15 mouse cellular contexts compared by ENCODE assay signal in the genomic region with DNA sequence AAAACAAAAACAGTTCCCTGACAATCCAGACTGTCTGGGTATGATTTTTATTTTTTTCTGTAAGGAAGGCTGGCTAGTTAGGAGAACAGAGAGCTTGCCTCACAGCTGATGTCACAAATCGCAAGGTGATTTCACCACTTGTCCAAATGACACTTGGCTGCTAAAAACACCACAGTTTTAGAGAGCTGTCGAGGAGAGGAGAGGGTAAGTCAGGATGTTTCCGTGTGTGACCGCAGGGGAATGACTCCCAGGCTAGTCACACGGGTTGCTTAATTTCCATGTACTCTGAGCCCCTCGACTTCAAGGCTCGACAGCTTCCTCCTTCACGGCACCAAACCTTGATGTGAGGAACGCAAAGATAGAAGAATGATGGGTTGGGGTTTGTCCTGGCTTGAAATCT. TPM values are rescaled to one million over a fixed set of nuclear protein-coding genes. Genes with fewer than 3 reads are reported as not detected.
DNase-seq lines count a peak whose midpoint lies in the region; ATAC-seq lines count a peak whose summit lies in the region.
"Had no signal": no experiment of that assay in that cellular context is flagged by ENCODE, and none has a peak within 500 bp of the region (broad histone marks: within the 10 kb centered on the region; RNA-seq: fewer than 3 reads in every experiment).

No protein-coding gene starts in this region.

- no peaks in the 10 kb centered on the region for H3K36me3 ChIP-seq in heart, embryonic 10.5 days
- no peaks in the 10 kb centered on the region for H3K36me3 ChIP-seq in heart, embryonic 11.5 days (ENCODE audit: control insufficient read depth, insufficient read depth, low read length)
- no peaks in the 10 kb centered on the region for H3K36me3 ChIP-seq in limb, embryonic 12.5 days

- H3K4me2 ChIP-seq in heart, embryonic 11.5 days = no peak overlapping the region
- H3K4me2 ChIP-seq in limb, embryonic 12.5 days = 0 out of 2 replicates have a peak overlapping the region, but pooled peaks have one; percentile 7

- WGBS in heart, embryonic 10.5 days = 62% methylated on average over 9 of the region's 9 CpGs
- 62% methylated on average over 9 of the region's 9 CpGs for WGBS in heart, embryonic 11.5 days (ENCODE audit: insufficient replicate concordance)
- WGBS in limb, embryonic 12.5 days = 66% methylated on average over 9 of the region's 9 CpGs

- no peaks in the 10 kb centered on the region for H3K9me3 ChIP-seq in heart, embryonic 10.5 days
- H3K9me3 ChIP-seq in heart, embryonic 11.5 days (replicated peaks; ENCODE audit: control insufficient read depth, low read length) = no peaks in the 10 kb centered on the region
- no peaks in the 10 kb centered on the region for H3K9me3 ChIP-seq in limb, embryonic 12.5 days

- no peaks in the 10 kb centered on the region for H3K27me3 ChIP-seq in heart, embryonic 10.5 days (ENCODE audit: insufficient read depth, poor library complexity, severe bottlenecking)
- H3K27me3 ChIP-seq in heart, embryonic 11.5 days (ENCODE audit: control insufficient read depth, insufficient read depth, low read length) = no peaks in the 10 kb centered on the region
- no peaks in the 10 kb centered on the region for H3K27me3 ChIP-seq in limb, embryonic 12.5 days
- H3K27me3 ChIP-seq: Patski had no signal

- peak overlapping the region; percentile 67; the same call in 1 of the 2 replicates for H3K27ac ChIP-seq in heart, embryonic 10.5 days
- H3K27ac ChIP-seq in heart, embryonic 11.5 days (ENCODE audit: low read depth, low read length) = no peak overlapping the region
- H3K27ac ChIP-seq in limb, embryonic 12.5 days = peak overlapping the region; percentile 99

- no peak overlapping the region for H3K9ac ChIP-seq in heart, embryonic 11.5 days (ENCODE audit: low read depth, low read length)
- H3K9ac ChIP-seq in limb, embryonic 12.5 days (replicated peaks) = no peak overlapping the region

- no peak overlapping the region for H3K4me3 ChIP-seq in heart, embryonic 10.5 days
- no peak overlapping the region for H3K4me3 ChIP-seq in heart, embryonic 11.5 days (ENCODE audit: low read depth, low read length)
- H3K4me3 ChIP-seq in limb, embryonic 12.5 days (replicated peaks) = no peak overlapping the region

- no peak for DNase-seq in heart, embryonic 10.5 days (ENCODE audit: low spot score)
- peak; percentile 77 for DNase-seq in 3T3-L1 (ENCODE audit: low read depth, low spot score)
- no peak for DNase-seq in thymus, postnatal 14 days
- DNase-seq in retina, embryonic 14.5 days (ENCODE audit: low spot score) = no peak
- DNase-seq in thymus, postnatal 10 days (ENCODE audit: low spot score in 2 of 2) = no peak
- DNase-seq: adrenal gland, postnatal 14 days; cerebellum, adult 8-10 months; kidney, postnatal 4 days had no signal

- peaks cover 40% of the 10 kb centered on the region for H3K4me1 ChIP-seq in heart, embryonic 10.5 days
- peaks cover 25% of the 10 kb centered on the region for H3K4me1 ChIP-seq in heart, embryonic 11.5 days (ENCODE audit: control insufficient read depth, insufficient read depth, low read length)
- H3K4me1 ChIP-seq in limb, embryonic 12.5 days (replicated peaks) = peaks cover 87% of the 10 kb centered on the region

- ATAC-seq in heart, embryonic 11.5 days (replicated peaks; ENCODE audit: insufficient number of reproducible peaks, low FRiP score, low TSS enrichment) = no peak
- peak; percentile 58 for ATAC-seq in common myeloid progenitor, adult 5-6 weeks (replicated peaks; ENCODE audit: low read depth, poor library complexity, severe bottlenecking)
- no peak for ATAC-seq in limb, embryonic 12.5 days (ENCODE audit: insufficient number of reproducible peaks, insufficient read depth, low FRiP score, low TSS enrichment, low read depth)
- ATAC-seq: Patski had no signal

RNA-seq across cellular contexts. Expression of a gene that starts 26.7 kb away (rescaled TPM):
- not detected in 2 replicates for polyA plus RNA-seq in heart, embryonic 10.5 days (2016; fragmentation: Nextera tagmentation; extraction: Ambion mirVana)
- polyA plus RNA-seq in heart, embryonic 11.5 days (2014; fragmentation: Nextera tagmentation; extraction: Ambion mirVana) = not detected in 2 replicates
- not detected in 2 replicates for total RNA-seq in common myeloid progenitor, adult 5-6 weeks (2017)
- not detected in 2 replicates for polyA plus RNA-seq in limb, embryonic 12.5 days (2016; fragmentation: Nextera tagmentation; extraction: Ambion mirVana)
- total RNA-seq: adrenal gland, postnatal 14 days; gastrocnemius, adult 8-10 months; midbrain, postnatal 0 days had no signal
- polyA plus RNA-seq: liver, embryonic 16.5 days; Patski had no signal

RNA-seq across cellular contexts. Expression of a gene that starts 37.1 kb away (rescaled TPM):
- polyA plus RNA-seq in heart, embryonic 10.5 days (2016; fragmentation: Nextera tagmentation; extraction: Ambion mirVana) = 24.0 and 29.9 TPM in 2 replicates
- polyA plus RNA-seq in heart, embryonic 11.5 days (2014; fragmentation: Nextera tagmentation; extraction: Ambion mirVana) = 25.8 and 29.8 TPM in 2 replicates
- 15.7 and 16.0 TPM in 2 replicates for total RNA-seq in common myeloid progenitor, adult 5-6 weeks (2017)
- polyA plus RNA-seq in limb, embryonic 12.5 days (2016; fragmentation: Nextera tagmentation; extraction: Ambion mirVana) = 43.2 and 45.9 TPM in 2 replicates
